Mouse (Mus musculus): ENCODE results near the gene Dscaml1.
"Not testable (repeated sequence)": the region's sequence is repeated elsewhere in the genome, so short reads cannot be mapped to it uniquely, and the experiment has no call there.

The Dscaml1 gene

GRCm38 (mm10) chr9:45774088-45774487, 347.7 kb downstream of the Dscaml1 start:
- DNase-seq (ENCODE audit: low spot score in 2 of 2): no peak

GRCm38 (mm10) chr9:45776176-45776575, 349.7 kb downstream of the Dscaml1 start:
- DNase-seq (ENCODE audit: low spot score in 2 of 2): not testable (repeated sequence)

- DNase-seq (ENCODE audit: low spot score in 2 of 2): no peak
These were observed 352.8 kb downstream of the Dscaml1 start for GRCm38 (mm10) chr9:45779201-45779600.

GRCm38 (mm10) chr9:45783249-45784069, 357.0 kb downstream of the Dscaml1 start:
- DNase-seq (ENCODE audit: low spot score in 2 of 2): no peak

- DNase-seq (ENCODE audit: low spot score in 2 of 2): no peak
These were observed 360.6 kb downstream of the Dscaml1 start for GRCm38 (mm10) chr9:45787071-45787470.

- no peak for DNase-seq (ENCODE audit: low spot score in 2 of 2)
These were observed 361.1 kb downstream of the Dscaml1 start for GRCm38 (mm10) chr9:45787547-45787946.

GRCm38 (mm10) chr9:45788405-45788804, 362.0 kb downstream of the Dscaml1 start:
- DNase-seq (ENCODE audit: low spot score in 2 of 2): no peak

GRCm38 (mm10) chr9:45791456-45792142, 365.2 kb downstream of the Dscaml1 start:
- no peak for DNase-seq (ENCODE audit: low spot score in 2 of 2)

- no peak for DNase-seq (ENCODE audit: low spot score in 2 of 2)
These were observed 365.8 kb downstream of the Dscaml1 start for GRCm38 (mm10) chr9:45792235-45792634.

GRCm38 (mm10) chr9:45793697-45794096, 367.3 kb downstream of the Dscaml1 start:
- DNase-seq (ENCODE audit: low spot score in 2 of 2): no peak

- no peak for DNase-seq (ENCODE audit: low spot score in 2 of 2)
These were observed 369.3 kb downstream of the Dscaml1 start for GRCm38 (mm10) chr9:45795722-45796121.

GRCm38 (mm10) chr9:45797271-45797670, 370.8 kb downstream of the Dscaml1 start:
- no peak for DNase-seq (ENCODE audit: low spot score in 2 of 2)

- DNase-seq (ENCODE audit: low spot score in 2 of 2): no peak
These were observed 372.2 kb downstream of the Dscaml1 start for GRCm38 (mm10) chr9:45798467-45799164.

- no peak for DNase-seq (ENCODE audit: low spot score in 2 of 2)
These were observed 373.0 kb downstream of the Dscaml1 start for GRCm38 (mm10) chr9:45799402-45799801.

Measured in urinary bladder, postnatal 4 days (tissue).